Mouse (Mus musculus): ENCODE measurements around the gene Ankle1. TPM values are rescaled to one million over a fixed set of nuclear protein-coding genes. Genes with fewer than 3 reads are reported as not detected.

Ankle1 gene
- 1 to 10 TPM; 1.8 to 3.7 TPM for polyA plus RNA-seq (2017; shearing (Covaris generic))

DNA sequence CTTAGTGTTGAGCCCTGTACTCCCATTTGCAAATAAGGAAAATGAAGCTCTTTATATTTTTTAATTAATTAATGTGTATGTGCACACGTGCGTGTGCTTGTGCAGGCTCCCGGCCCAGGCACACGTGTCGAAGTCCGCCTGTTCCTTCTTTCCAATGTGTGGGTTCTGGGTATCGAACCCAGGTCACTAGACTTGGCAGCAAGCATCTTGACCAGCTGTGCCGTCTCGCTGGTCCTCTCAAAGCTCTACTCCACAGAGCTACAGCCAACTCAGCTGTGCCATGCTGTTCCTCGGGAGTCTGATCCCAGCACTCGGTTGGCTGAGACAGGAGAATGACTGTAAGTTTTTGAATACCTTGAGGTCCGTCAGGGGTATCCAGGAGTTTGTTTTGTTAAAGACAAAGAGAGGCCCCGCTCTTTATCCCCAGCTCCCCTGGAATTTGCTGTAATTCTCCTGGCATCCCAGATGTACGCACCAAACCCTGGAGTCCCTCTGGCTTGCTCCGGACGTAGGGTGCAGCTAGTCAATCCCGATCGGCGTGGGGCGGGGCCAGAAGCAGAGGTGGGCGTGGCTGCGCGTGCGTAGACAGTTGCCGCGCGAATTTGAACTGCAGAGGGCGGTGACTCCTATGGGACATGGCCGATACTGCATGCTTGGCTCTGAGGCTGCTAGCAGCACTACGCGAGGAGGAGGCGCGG lies at the start of gene Ankle1:
Gene Ankle1 (plus strand): TSS at position 610 of the 698 bp plus-strand sequence.

GRCm38 (mm10) chr8:71366771-71367528 lies 38.9 kb upstream of the Ankle1 start, which contains the start of gene Use1:
Use1 (plus strand) TSS chr8:71366848.

DNA sequence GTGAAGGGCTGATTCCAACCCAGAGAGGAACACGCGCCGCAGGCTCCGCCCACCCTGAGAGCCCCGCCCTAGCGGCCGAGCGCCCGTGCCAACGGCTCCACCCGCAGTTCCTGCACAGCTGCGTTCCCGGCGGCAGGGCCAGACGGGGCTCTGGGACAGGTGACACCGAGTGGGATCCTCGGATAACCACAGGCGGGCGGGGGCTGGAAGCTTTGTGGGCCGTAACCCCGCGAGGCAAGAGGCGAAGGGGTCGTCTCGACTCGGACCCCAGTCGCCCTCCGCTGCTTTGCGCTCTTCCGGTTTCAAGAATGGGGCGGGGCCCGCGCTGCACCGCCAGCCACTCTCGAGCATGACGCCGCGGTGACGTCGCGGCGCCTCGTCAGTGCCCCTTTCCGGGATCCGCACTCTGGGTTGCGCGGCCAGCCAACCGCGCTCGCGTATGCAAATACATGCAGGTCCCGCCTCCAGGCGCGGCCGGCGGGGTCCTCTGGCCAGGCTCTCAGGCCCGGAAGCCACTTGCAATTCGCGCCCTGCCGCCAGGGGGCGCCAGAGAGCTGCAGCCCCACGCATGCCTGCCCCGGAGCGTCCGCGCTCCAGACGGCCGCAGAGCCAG lies 34.5 kb upstream of the Ankle1 start, which contains the start of gene Ocel1:
Gene Ocel1 (plus strand): TSS at position 63 of the 613 bp plus-strand sequence.

DNA sequence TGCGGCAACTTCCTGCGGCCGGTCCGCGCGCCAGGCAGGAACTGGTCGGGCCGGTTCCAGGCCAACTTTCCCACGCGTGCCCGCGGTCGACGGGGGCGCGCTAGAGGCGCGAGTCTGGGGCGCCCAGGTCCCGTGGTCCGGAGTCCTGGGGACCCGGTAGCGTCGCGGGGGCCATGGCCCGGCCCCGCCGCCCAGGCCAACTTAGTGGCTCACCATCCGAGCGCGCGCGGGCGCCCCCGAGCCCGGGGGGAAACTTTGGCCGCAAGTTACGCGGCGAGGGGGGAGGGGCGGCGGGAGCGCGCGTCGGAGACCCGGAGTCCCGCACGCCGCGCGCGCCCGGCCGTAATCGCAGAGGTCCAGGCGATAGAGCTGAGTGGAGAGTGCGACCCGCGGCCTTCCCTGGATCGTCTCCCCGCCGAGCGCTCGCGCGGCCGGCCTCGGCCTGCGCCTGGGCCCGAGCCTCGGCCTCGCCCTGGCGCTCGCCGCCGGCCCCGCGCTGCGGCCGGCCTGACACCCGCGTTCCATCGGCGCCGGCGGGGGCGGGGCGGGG lies 24.3 kb upstream of the Ankle1 start, which contains the start of gene Nr2f6:
Gene Nr2f6 (minus strand): TSS at position 540 of the 550 bp plus-strand sequence.

DNA sequence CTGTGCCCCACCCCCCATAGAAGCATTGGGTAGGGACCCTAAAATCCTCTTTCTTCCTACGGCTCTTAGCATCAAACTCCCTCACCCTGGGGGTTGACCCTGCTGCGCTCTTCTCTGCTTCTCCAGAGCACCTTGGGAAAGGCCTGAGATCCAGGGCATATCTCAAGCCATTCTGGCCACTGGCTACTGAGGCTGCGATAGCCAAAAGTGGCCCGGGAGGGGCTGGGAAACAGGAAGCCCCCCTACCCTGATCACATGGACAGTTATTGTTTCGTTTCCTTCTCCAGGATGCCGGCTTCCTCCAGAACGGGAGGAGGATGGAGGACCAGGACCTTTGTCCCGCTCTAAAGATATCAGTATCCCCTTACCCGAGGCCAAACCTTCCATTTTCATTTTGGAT lies 10.2 kb upstream of the Ankle1 start, which contains the start of gene Ushbp1:
Gene Ushbp1 (minus strand): TSS at position 174 of the 400 bp plus-strand sequence.

DNA sequence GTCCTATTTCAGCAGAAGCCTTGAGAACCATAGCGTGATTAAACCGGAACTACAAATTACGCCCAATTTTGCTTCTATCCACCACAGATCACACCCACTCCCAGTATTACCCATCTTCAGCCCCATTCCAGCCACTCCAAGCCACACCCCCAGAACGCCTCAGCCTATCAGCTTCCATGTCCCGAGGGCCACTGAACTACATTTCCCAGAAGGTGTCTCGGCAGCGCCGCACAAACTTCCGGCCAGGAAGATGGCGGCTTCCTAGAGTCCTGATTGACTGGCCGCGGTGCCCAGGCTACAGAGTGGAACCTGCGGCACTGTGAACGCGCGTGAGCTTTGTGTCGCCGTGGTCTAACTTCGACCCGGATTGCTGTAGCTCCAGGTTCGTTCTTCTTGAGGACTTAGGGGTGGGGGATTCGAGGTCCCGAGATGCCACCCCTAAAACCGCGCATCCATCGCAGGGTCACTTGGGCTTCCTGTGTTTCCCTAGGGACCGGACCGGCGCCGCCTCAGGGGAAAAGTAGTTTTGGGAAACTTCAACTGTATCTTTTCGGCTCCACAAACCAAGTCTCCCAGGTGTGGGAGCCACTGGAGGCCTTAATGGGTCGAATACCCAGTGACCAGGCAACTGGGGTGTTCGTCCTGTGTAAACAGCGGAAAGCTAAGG lies 9.0 kb upstream of the Ankle1 start, which contains the start of gene Babam1:
Gene Babam1 (plus strand): TSS at position 223 of the 667 bp plus-strand sequence.

Other genes with a start within 250 kb of the Ankle1 start
- 10 to 100 TPM; 33.9 to 66.3 TPM for gene Myo9b, start 133.3 kb upstream of the Ankle1 start, polyA plus RNA-seq (2017; shearing (Covaris generic))
- gene Haus8, start 133.1 kb upstream of the Ankle1 start, polyA plus RNA-seq (2017; shearing (Covaris generic)), result 10 to 100 TPM; 17.6 to 28.6 TPM
- gene Use1, start 39.2 kb upstream of the Ankle1 start, polyA plus RNA-seq (2017; shearing (Covaris generic)), result 100 to 1,000 TPM; 154 to 223 TPM
- gene Ocel1, start 34.7 kb upstream of the Ankle1 start, polyA plus RNA-seq (2017; shearing (Covaris generic)), result 10 to 100 TPM; 18.3 to 19.4 TPM
- 10 to 100 TPM in 1 of 2 experiments, 1 to 10 TPM in 1; 3.7 to 10.3 TPM for gene Nr2f6, start 24.1 kb upstream of the Ankle1 start, polyA plus RNA-seq (2017; shearing (Covaris generic))
- gene Ushbp1, start 10.2 kb upstream of the Ankle1 start, polyA plus RNA-seq (2017; shearing (Covaris generic)), result under 1 TPM; 0.12 to 0.38 TPM
- gene Babam1, start 9.1 kb upstream of the Ankle1 start, polyA plus RNA-seq (2017; shearing (Covaris generic)), result 100 to 1,000 TPM; 107 to 109 TPM
- 100 to 1,000 TPM; 107 to 132 TPM for gene Abhd8, start 57.6 kb downstream of the Ankle1 start, polyA plus RNA-seq (2017; shearing (Covaris generic))
- gene Mrpl34, start 58.9 kb downstream of the Ankle1 start, polyA plus RNA-seq (2017; shearing (Covaris generic)), result 100 to 1,000 TPM in 1 of 2 experiments, 10 to 100 TPM in 1; 70.1 to 100 TPM
- 100 to 1,000 TPM; 100 to 120 TPM for gene Dda1, start 63.2 kb downstream of the Ankle1 start, polyA plus RNA-seq (2017; shearing (Covaris generic))
- gene Ano8, start 80.0 kb downstream of the Ankle1 start, polyA plus RNA-seq (2017; shearing (Covaris generic)), result 10 to 100 TPM in 1 of 2 experiments, 1 to 10 TPM in 1; 8.5 to 17.4 TPM
- gene Gtpbp3, start 82.1 kb downstream of the Ankle1 start, polyA plus RNA-seq (2017; shearing (Covaris generic)), result 1 to 10 TPM; 4.2 to 7.7 TPM
- gene Plvap, start 105.7 kb downstream of the Ankle1 start, polyA plus RNA-seq (2017; shearing (Covaris generic)), result under 1 TPM in 1 of 2 experiments, not detected in 1; 0.13 TPM
- gene Ccdc194, start 119.7 kb downstream of the Ankle1 start, polyA plus RNA-seq (2017; shearing (Covaris generic)), result under 1 TPM in 1 of 2 experiments, not detected in 1; 0.41 TPM
- 100 to 1,000 TPM; 103 to 118 TPM for gene Bst2, start 131.4 kb downstream of the Ankle1 start, polyA plus RNA-seq (2017; shearing (Covaris generic))
- 100 to 1,000 TPM; 113 to 137 TPM for gene Mvb12a, start 136.9 kb downstream of the Ankle1 start, polyA plus RNA-seq (2017; shearing (Covaris generic))
- 1 to 10 TPM; 6.3 to 7.8 TPM for gene Tmem221, start 152.9 kb downstream of the Ankle1 start, polyA plus RNA-seq (2017; shearing (Covaris generic))
- under 1 TPM; 0.88 to 0.99 TPM for gene Nxnl1, start 160.6 kb downstream of the Ankle1 start, polyA plus RNA-seq (2017; shearing (Covaris generic))
- 1 to 10 TPM; 6.0 to 6.9 TPM for gene Slc27a1, start 162.9 kb downstream of the Ankle1 start, polyA plus RNA-seq (2017; shearing (Covaris generic))
- 100 to 1,000 TPM; 120 to 124 TPM for gene Pgls, start 186.2 kb downstream of the Ankle1 start, polyA plus RNA-seq (2017; shearing (Covaris generic))
- gene Fam129c, start 191.6 kb downstream of the Ankle1 start, polyA plus RNA-seq (2017; shearing (Covaris generic)), result 10 to 100 TPM in 1 of 2 experiments, 1 to 10 TPM in 1; 8.8 to 20.0 TPM
- gene Colgalt1, start 205.0 kb downstream of the Ankle1 start, polyA plus RNA-seq (2017; shearing (Covaris generic)), result 10 to 100 TPM; 24.8 to 32.1 TPM

All from activated CD4-positive, CD25-positive, alpha-beta regulatory T cell (primary cell).